Mouse (Mus musculus) liver, adult 2 months (tissue): Measurements from ENCODE around the gene Zfp445. TPM values are rescaled to one million over a fixed set of nuclear protein-coding genes. Genes with fewer than 3 reads are reported as not detected.

Experiments used
- DNase-seq: peaks from one replicate; pipeline ENCODE4 v3.0.0-alpha.2; 2011; ENCODE audit warnings: low read depth, low spot score; ENCODE audit errors: extremely low read depth
- H3K27ac ChIP-seq: fragments of 200-500 bp; replicated peaks from 2 replicates; pipeline ENCODE4 v1.5.1; 2012; ENCODE audit warnings: low read depth, mild to moderate bottlenecking, control low read depth, inconsistent platforms, low read length; ENCODE audit not compliant: insufficient read depth
- H3K27me3 ChIP-seq: fragments of 200-500 bp; 2 replicates; pipeline ENCODE4 v1.6.1; 2012; ENCODE audit warnings: mild to moderate bottlenecking, moderate library complexity, low read length, inconsistent platforms; ENCODE audit not compliant: control insufficient read depth, insufficient read depth
- H3K36me3 ChIP-seq: fragments of 200-500 bp; 2 replicates; pipeline ENCODE4 v1.6.1; 2012; ENCODE audit warnings: low read length, inconsistent platforms; ENCODE audit not compliant: control insufficient read depth, insufficient read depth
- H3K4me1 ChIP-seq: fragments of 200-500 bp; 2 replicates; pipeline ENCODE4 v1.6.1; 2011; ENCODE audit warnings: low read length; ENCODE audit not compliant: control insufficient read depth, insufficient read depth
- H3K4me3 ChIP-seq: fragments of 200-500 bp; 2 replicates; pipeline ENCODE4 v1.5.1; 2011; ENCODE audit warnings: low read depth, mild to moderate bottlenecking, control low read depth, low read length, moderate library complexity; ENCODE audit not compliant: insufficient read depth
- H3K79me2 ChIP-seq: fragments of 200-500 bp; 2 replicates; pipeline ENCODE4 v1.6.1; 2012; ENCODE audit warnings: inconsistent platforms, mild to moderate bottlenecking, low read length, moderate library complexity; ENCODE audit not compliant: control insufficient read depth, insufficient read depth
- H3K9ac ChIP-seq: fragments of 200-500 bp; 2 replicates; pipeline ENCODE4 v1.6.1; 2012; ENCODE audit warnings: low read depth, mild to moderate bottlenecking, control low read depth, inconsistent platforms, low read length
- CTCF ChIP-seq: fragments of 200-500 bp; IDR thresholded peaks from 2 replicates; pipeline ENCODE4 v1.5.1; 2011; ENCODE audit warnings: low read depth, low read length, control low read depth
- POLR2A ChIP-seq: fragments of 200-500 bp; IDR thresholded peaks from 2 replicates; pipeline ENCODE4 v1.6.1; 2011; ENCODE audit warnings: low read length, control low read depth; ENCODE audit not compliant: insufficient read depth; ENCODE audit errors: extremely low read depth
- WGBS: fragments of 180-500 bp; shearing (Covaris S2); methylation state at CpG from one replicate; pipeline ENCODE4 v1.1.7; 2018; 5-methylcytosine and 5-hydroxymethylcytosine counted together
- polyA plus RNA-seq: library from polyadenylated mRNA; depleted of rRNA; stranded (reverse); fragments of >200 nt; gene quantifications from 2 replicates; pipeline ENCODE4 v1.2.3, GENCODE M21; 2012
- total RNA-seq: library from RNA; depleted of rRNA; stranded (reverse); fragments of >200 nt; gene quantifications from 2 replicates; pipeline ENCODE4 v1.2.3, GENCODE M21; 2014

Zfp445 gene
- total and polyA plus RNA-seq, 2 experiments: 27.8 to 52.2 TPM

GRCm38 (mm10) chr9:122875145-122875544, 9.3 kb upstream of the Zfp445 start:
- 95% methylated on average over 2 of the region's 2 CpGs for WGBS
- H3K27ac ChIP-seq: no peak overlapping the region
- no peaks in the 10 kb centered on the region for H3K27me3 ChIP-seq
- no peak overlapping the region for H3K4me3 ChIP-seq
- H3K36me3 ChIP-seq: no peaks in the 10 kb centered on the region
- H3K4me1 ChIP-seq: no peaks in the 10 kb centered on the region
- H3K9ac ChIP-seq: no peak overlapping the region
- no peaks in the 10 kb centered on the region for H3K79me2 ChIP-seq
- peak; percentile 70 for DNase-seq
- TF ChIP-seq POLR2A (no peak), CTCF (no peak)

DNA sequence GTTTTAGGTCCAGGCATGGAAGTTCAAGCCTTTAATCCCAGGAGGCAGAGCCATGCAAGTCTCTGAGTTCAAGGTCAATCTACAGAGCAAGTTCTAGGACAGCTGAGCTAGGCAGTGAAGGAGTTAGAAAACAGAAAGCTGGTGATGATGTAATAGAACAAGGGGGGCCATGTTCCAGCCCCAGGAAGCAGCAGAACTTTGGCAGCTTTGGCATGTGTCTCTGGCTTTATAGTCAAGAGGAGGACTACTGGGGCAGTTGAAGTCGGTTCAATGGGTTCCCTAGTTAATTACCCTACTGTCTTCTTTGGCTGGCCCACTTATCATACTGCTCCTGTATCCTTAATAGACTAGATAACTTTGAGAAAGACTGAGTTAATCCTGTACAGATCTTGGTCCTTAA, 8.8 kb upstream of the Zfp445 start:
- no peaks in the 10 kb centered on the region for H3K36me3 ChIP-seq
- TF ChIP-seq POLR2A: no peak
- no peak for TF ChIP-seq CTCF
- DNase-seq: peak; percentile 59
- no peaks in the 10 kb centered on the region for H3K79me2 ChIP-seq
- WGBS: 63% methylated on average over 1 of the region's 1 CpGs
- no peaks in the 10 kb centered on the region for H3K27me3 ChIP-seq
- no peak overlapping the region for H3K4me3 ChIP-seq
- H3K4me1 ChIP-seq: no peaks in the 10 kb centered on the region
- H3K27ac ChIP-seq: no peak overlapping the region
- no peak overlapping the region for H3K9ac ChIP-seq

DNA sequence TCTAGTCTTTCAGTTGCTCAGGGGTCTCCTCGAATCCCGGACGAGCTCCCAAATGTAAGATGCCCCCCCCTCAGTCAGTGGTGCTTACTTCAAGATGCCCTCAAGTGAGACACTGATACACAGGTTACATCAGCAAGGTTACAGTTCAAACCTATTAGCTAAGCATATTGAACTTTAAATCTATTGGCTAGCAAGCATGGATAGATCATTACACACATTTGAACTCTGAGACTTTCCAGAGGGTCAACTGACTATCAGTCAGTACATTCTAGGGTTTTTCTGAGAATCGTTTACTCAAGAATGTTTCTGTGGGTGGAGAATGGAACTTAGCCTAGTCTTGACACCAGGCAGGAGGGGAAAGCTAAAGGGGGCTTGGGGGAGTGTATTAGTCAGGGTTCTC, 6.8 kb upstream of the Zfp445 start:
- Histone ChIP-seq H3K27me3 (no peaks in the 10 kb centered on the region), H3K79me2 (no peaks in the 10 kb centered on the region), H3K36me3 (no peaks in the 10 kb centered on the region), H3K9ac (no peak overlapping the region), H3K27ac (peak overlapping the region; percentile 60), H3K4me3 (no peak overlapping the region), H3K4me1 (no peaks in the 10 kb centered on the region)
- no peak for TF ChIP-seq POLR2A
- peak; percentile 90 for DNase-seq
- 62% methylated on average over 4 of the region's 4 CpGs for WGBS

DNA sequence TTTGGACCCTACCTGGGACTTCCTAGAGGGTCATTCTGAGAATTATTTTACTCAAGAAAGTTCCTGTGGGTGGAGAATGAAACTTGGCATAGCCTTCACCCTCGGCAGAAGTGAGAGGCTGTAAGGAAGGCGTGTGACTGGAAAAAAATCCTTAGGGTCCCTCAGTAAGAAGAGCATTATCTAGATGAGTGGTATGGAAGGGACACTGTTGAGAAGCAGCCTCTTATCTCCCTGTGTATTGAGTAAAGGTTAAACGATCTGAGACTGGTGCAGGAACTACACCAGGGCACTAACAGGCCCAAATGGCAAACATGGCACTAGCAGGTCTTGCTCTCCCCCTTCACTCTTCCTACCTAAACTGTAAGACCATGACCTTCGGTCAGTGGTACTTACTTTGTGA, 386 bp upstream of the Zfp445 start:
- 79% methylated on average over 4 of the region's 4 CpGs for WGBS
- no peak overlapping the region for H3K9ac ChIP-seq
- TF ChIP-seq POLR2A: no peak

GRCm38 (mm10) chr9:122864848-122865247, 958 bp downstream of the Zfp445 start:
- H3K27me3 ChIP-seq: no peaks in the 10 kb centered on the region
- peak overlapping the region; percentile 51 for H3K4me3 ChIP-seq
- H3K27ac ChIP-seq: peak overlapping the region; percentile 38
- peak overlapping the region; percentile 45 for H3K9ac ChIP-seq
- peak; percentile 60 for DNase-seq
- WGBS: 24% methylated on average over 3 of the region's 3 CpGs
- TF ChIP-seq POLR2A: no peak
- TF ChIP-seq CTCF: no peak
- peaks cover 24% of the 10 kb centered on the region; the same call in 1 of the 2 replicates for H3K79me2 ChIP-seq
- peaks cover 4% of the 10 kb centered on the region; the same call in 1 of the 2 replicates for H3K4me1 ChIP-seq
- peaks cover 31% of the 10 kb centered on the region for H3K36me3 ChIP-seq

More for the DNA sequence above, 386 bp upstream of the Zfp445 start:
- H3K4me3 ChIP-seq: peak overlapping the region; percentile 99; the same call in 1 of the 2 replicates
- peaks cover 4% of the 10 kb centered on the region; the same call in 1 of the 2 replicates for H3K4me1 ChIP-seq
- peaks cover 24% of the 10 kb centered on the region; the same call in 1 of the 2 replicates for H3K79me2 ChIP-seq
- H3K27ac ChIP-seq: peak overlapping the region; percentile 98; the same call in 1 of the 2 replicates
- H3K36me3 ChIP-seq: peaks cover 17% of the 10 kb centered on the region
- no peak for DNase-seq
- no peaks in the 10 kb centered on the region for H3K27me3 ChIP-seq

- peak; percentile 81 for DNase-seq
- Histone ChIP-seq H3K27me3 (no peaks in the 10 kb centered on the region), H3K27ac (peak overlapping the region; percentile 59), H3K36me3 (peaks cover 42% of the 10 kb centered on the region), H3K79me2 (peaks cover 24% of the 10 kb centered on the region; the same call in 1 of the 2 replicates), H3K4me1 (peaks cover 4% of the 10 kb centered on the region), H3K4me3 (no peak overlapping the region; the same call in 1 of the 2 replicates), H3K9ac (peak overlapping the region; percentile 53; the same call in 1 of the 2 replicates)
- 31% methylated on average over 2 of the region's 2 CpGs for WGBS
- TF ChIP-seq CTCF (no peak), POLR2A (no peak)
These were observed 2.1 kb downstream of the Zfp445 start for GRCm38 (mm10) chr9:122863731-122864130.
